Mouse (Mus musculus) Patski (cell line): ENCODE results near the gene Nol6. TPM values are rescaled to one million over a fixed set of nuclear protein-coding genes. Genes with fewer than 3 reads are reported as not detected.

Source experiments
- ATAC-seq: fragments of 100-300 bp; one replicate; pipeline ENCODE4 v1.8.0; 2021
- CTCF ChIA-PET: fragments of 350-600 bp; sonication (Branson Sonifier 250); formaldehyde crosslinking; loops from one replicate; lab custom pipeline; 2022; ENCODE audit warnings: inconsistent platforms; lab: Charles Lee
- POLR2A ChIA-PET: fragments of 350-600 bp; sonication (Branson Sonifier 250); formaldehyde crosslinking; loops from one replicate; lab custom pipeline; 2022; ENCODE audit warnings: antibody characterized with exemption, inconsistent platforms; lab: Charles Lee
- DNase-seq: peaks from one replicate; pipeline ENCODE4 v3.0.0-alpha.2; 2011; ENCODE audit warnings: low read depth, low spot score
- H3K27me3 ChIP-seq: fragments of 371-371 bp; one replicate; pipeline ENCODE4 v1.5.1; 2021
- CTCF ChIP-seq: fragments of 100-300 bp; IDR thresholded peaks from one replicate; pipeline ENCODE4 v1.5.1; 2021
- in situ Hi-C: fragments of 300-500 bp; cut with MboI; formaldehyde crosslinking; loops from 3 replicates; pipeline ENCODE4 v1.11.1; 2018; ENCODE audit warnings: low pct_unique_long_range_greater_than_20kb, mixed read lengths
- polyA plus RNA-seq: library from polyadenylated mRNA; unstranded; gene quantifications from one replicate; pipeline ENCODE4 v1.2.3, GENCODE M21; 2021

Nol6 gene
- polyA plus RNA-seq, 1 experiment from 2014 or later = 18.8 TPM

GRCm38 (mm10) chr4:41098577-41098951 is 25.7 kb downstream of the Nol6 start:
- no peak for ATAC-seq
- no peak for DNase-seq
- no peak for TF ChIP-seq CTCF
- ChIA-PET CTCF (no interaction called here), POLR2A (no interaction called here)
- H3K27me3 ChIP-seq = no peaks in the 10 kb centered on the region
- in situ Hi-C loops = no loop called here

GRCm38 (mm10) chr4:41097871-41098576 is 26.2 kb downstream of the Nol6 start, which contains the start of gene Aqp3:
Aqp3 (minus strand) TSS chr4:41098183.
- CTCF ChIA-PET = no interaction called here
- no peak for DNase-seq
- POLR2A ChIA-PET = no interaction called here
- TF ChIP-seq CTCF = no peak
- in situ Hi-C loops = no loop called here
- H3K27me3 ChIP-seq = no peaks in the 10 kb centered on the region
- no peak for ATAC-seq

GRCm38 (mm10) chr4:41097381-41097780 is 26.9 kb downstream of the Nol6 start:
- TF ChIP-seq CTCF = no peak
- ChIA-PET CTCF (no interaction called here), POLR2A (no interaction called here)
- no peaks in the 10 kb centered on the region for H3K27me3 ChIP-seq
- ATAC-seq (no peak), DNase-seq (no peak)
- in situ Hi-C loops = no loop called here

- ATAC-seq (no peak), DNase-seq (no peak)
- no peak for TF ChIP-seq CTCF
- CTCF ChIA-PET = no interaction called here
- POLR2A ChIA-PET = no interaction called here
- no peaks in the 10 kb centered on the region for H3K27me3 ChIP-seq
- in situ Hi-C loops = no loop called here
Observed at GRCm38 (mm10) chr4:41096794-41097193, 27.5 kb downstream of the Nol6 start.

GRCm38 (mm10) chr4:41096169-41096568 is 28.1 kb downstream of the Nol6 start:
- ATAC-seq (no peak), DNase-seq (no peak)
- in situ Hi-C loops = no loop called here
- CTCF ChIA-PET = no interaction called here
- TF ChIP-seq CTCF = no peak
- H3K27me3 ChIP-seq = no peaks in the 10 kb centered on the region
- POLR2A ChIA-PET = no interaction called here

- ChIA-PET CTCF (no interaction called here), POLR2A (no interaction called here)
- ATAC-seq (peak; percentile 70), DNase-seq (peak; percentile 79)
- no peak for TF ChIP-seq CTCF
- in situ Hi-C loops = no loop called here
- no peaks in the 10 kb centered on the region for H3K27me3 ChIP-seq
Observed at GRCm38 (mm10) chr4:41094361-41094760, 29.9 kb downstream of the Nol6 start.

- H3K27me3 ChIP-seq = no peaks in the 10 kb centered on the region
- CTCF ChIA-PET = interaction anchor here (1.4 kb wide), 1 partner anchor 27 kb away, joined by 3 read pairs; no protein-coding TSS in a partner anchor
- POLR2A ChIA-PET = no interaction called here
- TF ChIP-seq CTCF = no peak
- ATAC-seq (no peak), DNase-seq (no peak)
- in situ Hi-C loops = no loop called here
Observed at GRCm38 (mm10) chr4:41092958-41093357, 31.3 kb downstream of the Nol6 start.

GRCm38 (mm10) chr4:41091391-41091790 is 32.9 kb downstream of the Nol6 start:
- POLR2A ChIA-PET = no interaction called here
- ATAC-seq (no peak), DNase-seq (no peak)
- in situ Hi-C loops = no loop called here
- no peak for TF ChIP-seq CTCF
- H3K27me3 ChIP-seq = no peaks in the 10 kb centered on the region
- CTCF ChIA-PET = no interaction called here

- ATAC-seq = no peak
- in situ Hi-C loops = no loop called here
- DNase-seq = no peak
- H3K27me3 ChIP-seq = no peaks in the 10 kb centered on the region
- POLR2A ChIA-PET = no interaction called here
- CTCF ChIA-PET = no interaction called here
- no peak for TF ChIP-seq CTCF
Observed at GRCm38 (mm10) chr4:41089705-41090104, 34.5 kb downstream of the Nol6 start.

GRCm38 (mm10) chr4:41089189-41089588 is 35.1 kb downstream of the Nol6 start:
- POLR2A ChIA-PET = no interaction called here
- DNase-seq = no peak
- no peak for TF ChIP-seq CTCF
- CTCF ChIA-PET = no interaction called here
- no peak for ATAC-seq
- H3K27me3 ChIP-seq = no peaks in the 10 kb centered on the region
- in situ Hi-C loops = no loop called here

- no peak for ATAC-seq
- DNase-seq = no peak
- H3K27me3 ChIP-seq = no peaks in the 10 kb centered on the region
- CTCF ChIA-PET = no interaction called here
- POLR2A ChIA-PET = no interaction called here
- in situ Hi-C loops = no loop called here
- TF ChIP-seq CTCF = no peak
Observed at GRCm38 (mm10) chr4:41087459-41088298, 36.6 kb downstream of the Nol6 start.
